Comparison of ENCODE assay signal across 9 mouse cellular contexts in the genomic region with DNA sequence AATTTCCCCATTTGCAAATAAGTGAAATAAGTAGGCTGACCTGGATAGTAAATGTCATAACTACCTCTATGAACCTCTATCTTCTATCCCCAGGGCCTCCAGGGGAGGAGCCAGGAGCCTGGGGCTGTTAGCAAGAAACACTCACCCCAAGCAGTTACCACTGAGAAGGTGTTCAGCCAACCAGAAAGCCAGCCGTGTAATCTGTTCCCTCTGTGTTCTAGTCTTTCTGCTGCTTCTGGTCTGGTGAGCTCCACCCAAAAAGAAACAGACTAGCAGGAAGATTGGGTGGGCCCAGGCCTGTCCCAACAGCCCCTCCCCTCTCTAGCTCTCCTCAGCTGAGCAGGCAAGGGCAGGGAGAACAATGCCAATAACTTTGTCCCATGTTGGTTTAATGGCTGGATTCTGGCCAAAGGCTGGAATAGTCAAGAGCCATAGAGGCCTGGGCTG. TPM values are rescaled to one million over a fixed set of nuclear protein-coding genes. Genes with fewer than 3 reads are reported as not detected.
A peak's percentile ranks its signal among the peaks of the same experiment; 100 is the strongest.
DNase-seq lines count a peak whose midpoint lies in the region; ATAC-seq and TF ChIP-seq lines count a peak whose summit lies in the region.
"Had no signal": no experiment of that assay in that cellular context is flagged by ENCODE, and none has a peak within 500 bp of the region (broad histone marks: within the 10 kb centered on the region; RNA-seq: fewer than 3 reads in every experiment).

No protein-coding gene starts in this region.

- H3K9ac ChIP-seq in heart, postnatal 0 days (replicated peaks; ENCODE audit: low read depth, low read length): no peak overlapping the region

- peak; percentile 96 for DNase-seq in heart, adult 11 months
- no peak for DNase-seq in heart, postnatal 25 days (ENCODE audit: low spot score)
- peak; percentile 60 for DNase-seq in adipocyte (ENCODE audit: low spot score)
- peak; percentile 70 for DNase-seq in heart, postnatal 0 days (ENCODE audit: low spot score)
- no peak for DNase-seq in testis, postnatal 14 days (ENCODE audit: low spot score)
- DNase-seq in cerebellum, adult 9-10 months: no peak
- DNase-seq: cerebellum, adult 9-11 months had no signal

- H3K27ac ChIP-seq in heart, postnatal 0 days (ENCODE audit: low read depth): peak overlapping the region; percentile 62

- no peak for TF ChIP-seq EP300 in heart, postnatal 0 days (IDR thresholded peaks at IDR 0.05; ENCODE audit: low read depth)

- TF ChIP-seq CTCF in heart, postnatal 0 days (IDR thresholded peaks at IDR 0.05; ENCODE audit: low read depth): no peak

- intact Hi-C loops in heart, postnatal 25 days (cut with DNase I): no loop called here

- H3K4me1 ChIP-seq in heart, postnatal 0 days (ENCODE audit: control insufficient read depth, insufficient read depth): peaks cover 29% of the 10 kb centered on the region

- H3K4me3 ChIP-seq in heart, postnatal 0 days (ENCODE audit: low read depth, low read length): no peak overlapping the region

- peak; percentile 57 for ATAC-seq in heart, postnatal 0 days (ENCODE audit: insufficient read depth, low read depth)
- ATAC-seq in megakaryocyte, adult 5-6 weeks (ENCODE audit: poor library complexity, severe bottlenecking): peak; percentile 37
- no peak for ATAC-seq in inflammation-experienced regulatory T-cells, adult 6 months

- H3K9me3 ChIP-seq in heart, postnatal 0 days (replicated peaks; ENCODE audit: control insufficient read depth, low read length): no peaks in the 10 kb centered on the region

- WGBS in heart, postnatal 0 days: 18% methylated on average over 1 of the region's 1 CpGs

- H3K27me3 ChIP-seq in heart, postnatal 0 days (ENCODE audit: control insufficient read depth, insufficient read depth, low read length): no peaks in the 10 kb centered on the region

- H3K4me2 ChIP-seq in heart, postnatal 0 days (ENCODE audit: low read depth, low read length): no peak overlapping the region

- no peaks in the 10 kb centered on the region for H3K36me3 ChIP-seq in heart, postnatal 0 days (replicated peaks; ENCODE audit: control insufficient read depth, insufficient read depth, low read length)

RNA-seq across cellular contexts. Expression of a gene that starts 6.9 kb away (rescaled TPM):
- 10 to 100 TPM in 1 of 2 experiments, 1 to 10 TPM in 1; 10.0 to 14.9 TPM for total RNA-seq in heart, postnatal 25 days (2021)
- 37.4 and 45.5 TPM in 2 replicates for total RNA-seq in heart, postnatal 0 days (2014; rRNA removed; ENCODE audit: low replicate concordance)
- 16.5 and 25.4 TPM in 2 replicates for polyA plus RNA-seq in heart, postnatal 0 days (2015; fragmentation: Nextera tagmentation; extraction: Ambion mirVana)
- 7.7 and 9.6 TPM in 2 replicates for total RNA-seq in megakaryocyte, adult 5-6 weeks (2015)
- 7.9 and 9.2 TPM in 2 replicates for total RNA-seq in megakaryocyte, adult 5-6 weeks (2017)
- polyA plus RNA-seq in inflammation-experienced regulatory T-cells, adult 6 months (2017; shearing (Covaris generic)): 1 to 10 TPM; 2.3 to 3.6 (median 2.7) TPM

RNA-seq across cellular contexts. Expression of a gene that starts 37.5 kb away (rescaled TPM):
- 1 to 10 TPM; 3.4 to 8.0 TPM for total RNA-seq in heart, postnatal 25 days (2021)
- total RNA-seq in heart, postnatal 0 days (2014; rRNA removed; ENCODE audit: low replicate concordance): 2.5 and 3.8 TPM in 2 replicates
- polyA plus RNA-seq in heart, postnatal 0 days (2015; fragmentation: Nextera tagmentation; extraction: Ambion mirVana): 0.85 and 0.89 TPM in 2 replicates
- total RNA-seq in megakaryocyte, adult 5-6 weeks (2015): not detected in 2 replicates
- total RNA-seq in megakaryocyte, adult 5-6 weeks (2017): not detected in 2 replicates
- polyA plus RNA-seq in inflammation-experienced regulatory T-cells, adult 6 months (2017; shearing (Covaris generic)): not detected

Comparison
In these comparisons a context has a peak if more than half of its experiments do, and no peak if none do; other contexts are left out.
1. DNase-seq: peak in heart, adult 11 months (single experiment), adipocyte (single experiment) and heart, postnatal 0 days (single experiment); none in heart, postnatal 25 days (single experiment), testis, postnatal 14 days (single experiment) and cerebellum, adult 9-10 months (single experiment).